Mouse (Mus musculus): Measurements from ENCODE around the gene Gm12789. TPM values are rescaled to one million over a fixed set of nuclear protein-coding genes. Genes with fewer than 3 reads are reported as not detected.
A peak's percentile ranks its signal among the peaks of the same experiment; 100 is the strongest.
"Not testable (repeated sequence)": the region's sequence is repeated elsewhere in the genome, so short reads cannot be mapped to it uniquely, and the experiment has no call there.

Gene Gm12789
- not detected in 2 replicates for polyA plus RNA-seq (2015; fragmentation: Nextera tagmentation; extraction: Ambion mirVana)

DNA sequence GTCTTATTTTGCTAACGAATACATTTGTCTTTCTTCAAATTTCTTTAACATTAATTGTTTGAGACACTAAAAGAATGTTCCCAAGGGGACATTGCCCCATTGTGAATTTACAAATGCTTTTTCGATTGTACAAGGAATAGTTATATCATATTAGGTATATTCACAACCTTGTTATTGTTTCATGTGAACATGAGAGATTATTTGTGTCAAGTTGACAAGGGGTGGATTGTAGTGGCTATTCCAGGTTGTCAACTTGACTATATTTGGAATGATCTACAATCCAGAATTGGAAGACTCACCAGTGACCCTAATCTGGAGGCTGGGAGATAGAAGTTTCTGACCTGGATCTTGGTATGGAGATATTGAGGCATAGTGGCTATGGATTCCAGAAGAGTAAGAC, at the start of gene Gm12789:
Gene Gm12789 (plus strand): TSS at position 301 of the 400 bp plus-strand sequence.
- not testable (repeated sequence) for H3K4me2 ChIP-seq (replicated peaks); H3K4me3 ChIP-seq; H3K9me3 ChIP-seq; H3K36me3 ChIP-seq; H3K9ac ChIP-seq (replicated peaks); H3K27ac ChIP-seq (replicated peaks); H3K4me1 ChIP-seq; H3K27me3 ChIP-seq; ATAC-seq (replicated peaks)
- WGBS = 85% methylated on average over 2 of the region's 2 CpGs

DNA sequence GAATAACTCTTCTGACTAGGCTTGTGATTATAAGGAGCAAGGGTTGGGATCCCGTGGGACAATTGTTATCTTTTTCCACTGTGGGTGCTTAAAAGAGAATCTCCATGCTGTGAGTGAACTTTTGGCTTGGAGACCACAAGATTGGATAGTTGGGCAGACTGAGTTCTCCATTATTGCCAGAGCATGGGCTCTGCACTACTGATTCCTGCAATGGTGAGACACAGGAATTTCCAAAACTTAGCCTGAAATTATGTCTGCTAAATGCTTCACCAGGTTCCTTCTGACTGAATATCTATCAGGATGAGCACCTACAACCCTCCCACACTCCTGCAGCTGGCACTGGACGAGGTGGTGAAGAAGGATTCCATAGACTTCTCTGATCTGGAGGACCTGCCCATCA, 46.3 kb upstream of the Gm12789 start, which contains the start of gene Gm12794:
Gene Gm12794 (plus strand): TSS at position 301 of the 400 bp plus-strand sequence.
- WGBS = 81% methylated on average over 2 of the region's 2 CpGs
- not testable (repeated sequence) for H3K36me3 ChIP-seq; ATAC-seq (replicated peaks)

DNA sequence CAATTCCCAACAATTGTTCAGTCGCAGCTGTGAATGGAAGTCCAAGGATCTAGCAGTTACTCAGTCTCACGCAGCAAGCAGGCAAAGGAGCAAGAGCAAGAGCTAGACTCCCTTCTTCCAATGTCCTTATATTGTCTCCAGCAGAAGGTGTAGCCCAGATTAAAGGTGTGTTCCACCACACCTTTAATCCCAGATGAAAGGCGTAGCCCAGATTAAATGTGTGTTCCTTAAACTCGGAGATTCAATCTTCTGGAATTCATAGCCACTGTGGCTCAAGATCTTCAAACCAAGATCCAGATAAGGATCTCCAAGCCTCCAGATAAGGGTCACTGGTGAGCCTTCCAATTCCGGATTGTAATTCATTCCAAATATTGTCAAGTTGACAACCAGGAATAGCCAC, 5.5 kb upstream of the Gm12789 start, which contains the start of gene Gm12790:
Gene Gm12790 (minus strand): TSS at position 101 of the 400 bp plus-strand sequence.
- H3K9me3 ChIP-seq; H3K27ac ChIP-seq (replicated peaks); H3K4me3 ChIP-seq; H3K4me1 ChIP-seq; H3K36me3 ChIP-seq; H3K4me2 ChIP-seq (replicated peaks); ATAC-seq (replicated peaks); H3K9ac ChIP-seq (replicated peaks); H3K27me3 ChIP-seq: not testable (repeated sequence)
- whole genome bisulfite sequencing = 75% methylated on average over 1 of the region's 5 CpGs

More for the DNA sequence above, 46.3 kb upstream of the Gm12789 start, which contains the start of gene Gm12794:
- not testable (repeated sequence) for H3K9me3 ChIP-seq; H3K4me3 ChIP-seq; H3K9ac ChIP-seq (replicated peaks); H3K27ac ChIP-seq (replicated peaks); H3K27me3 ChIP-seq; H3K4me1 ChIP-seq; H3K4me2 ChIP-seq (replicated peaks)

DNA sequence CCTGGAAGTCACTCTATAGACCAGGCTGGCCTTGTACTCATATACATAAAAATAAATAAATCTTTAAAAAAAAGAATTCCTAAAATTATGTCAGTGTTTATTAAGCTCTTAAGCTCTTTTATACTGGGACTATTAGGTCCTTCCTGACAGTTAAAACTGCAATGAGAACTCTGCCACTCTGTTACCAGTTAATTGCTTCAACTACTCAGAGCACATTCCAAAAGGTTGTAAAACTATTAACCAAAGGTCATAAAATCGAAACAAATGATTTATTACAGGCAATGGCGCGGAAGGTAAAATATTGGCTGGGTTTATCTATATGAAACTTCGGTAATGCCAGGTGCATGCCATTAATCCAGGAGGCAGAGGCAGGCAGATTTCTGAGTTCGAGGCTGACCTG, 748 bp upstream of the Gm12789 start:
- no peak for ATAC-seq (replicated peaks)
- Histone ChIP-seq H3K27me3 (no peaks in the 10 kb centered on the region), H3K4me2 (replicated peaks) (no peak overlapping the region), H3K9me3 (no peaks in the 10 kb centered on the region), H3K4me3 (no peak overlapping the region), H3K36me3 (no peaks in the 10 kb centered on the region), H3K27ac (replicated peaks) (no peak overlapping the region), H3K4me1 (no peaks in the 10 kb centered on the region), H3K9ac (replicated peaks) (no peak overlapping the region)
- WGBS = 92% methylated on average over 5 of the region's 5 CpGs

DNA sequence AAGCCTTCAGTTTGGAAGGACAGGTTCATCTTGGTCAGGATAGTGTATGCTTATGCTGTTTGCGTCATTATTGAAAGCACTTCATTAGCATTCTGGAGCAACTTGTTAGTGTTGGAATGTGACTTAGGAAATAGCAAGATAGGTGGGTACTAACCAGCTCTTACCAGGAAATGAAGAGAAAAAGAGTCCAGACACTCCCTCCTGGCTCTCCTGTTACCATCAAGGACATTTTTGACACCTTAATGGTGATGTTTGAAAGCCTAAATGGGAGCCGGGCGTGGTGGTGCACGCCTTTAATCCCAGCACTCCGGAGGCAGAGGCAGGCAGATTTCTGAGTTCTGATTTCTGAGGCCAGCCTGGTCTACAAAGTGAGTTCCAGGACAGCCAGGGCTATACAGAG, 11.0 kb downstream of the Gm12789 start:
- no peak for ATAC-seq (replicated peaks)

DNA sequence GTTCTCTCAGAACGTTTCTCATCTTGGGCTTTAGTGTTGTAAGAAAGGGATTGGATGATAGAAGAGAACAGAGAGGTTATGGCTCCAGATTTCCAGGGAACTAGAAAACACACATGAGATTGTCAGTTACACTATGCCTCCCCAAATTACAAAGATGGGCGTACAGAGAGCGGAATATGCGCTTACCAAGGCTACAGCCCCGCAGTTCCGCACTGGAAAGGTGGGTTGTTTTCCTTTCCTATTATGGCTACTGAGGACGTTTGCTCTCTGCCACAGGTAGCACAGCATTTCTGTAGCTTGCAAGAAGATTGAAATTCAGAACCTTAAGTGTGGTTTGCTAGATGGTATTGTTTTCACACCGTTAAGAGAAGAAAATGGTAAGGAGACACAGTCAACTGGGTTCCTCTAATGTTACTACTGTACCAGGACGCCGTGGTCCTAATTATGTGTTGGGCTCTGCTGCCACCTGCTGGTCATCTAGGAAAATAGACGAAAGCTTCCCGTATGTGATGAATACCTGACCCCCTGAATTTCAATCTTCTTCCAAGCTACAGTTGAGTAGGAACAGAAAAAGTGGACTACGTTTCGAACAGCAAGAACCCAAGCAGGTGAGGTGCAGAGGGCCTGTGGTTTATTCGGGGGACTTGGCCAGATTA, 12.0 kb downstream of the Gm12789 start:
- Histone ChIP-seq H3K9ac (replicated peaks) (no peak overlapping the region), H3K4me1 (no peaks in the 10 kb centered on the region), H3K36me3 (no peaks in the 10 kb centered on the region), H3K4me2 (replicated peaks) (no peak overlapping the region), H3K4me3 (no peak overlapping the region), H3K9me3 (no peaks in the 10 kb centered on the region), H3K27ac (replicated peaks) (no peak overlapping the region), H3K27me3 (no peaks in the 10 kb centered on the region)
- WGBS = 40% methylated on average over 15 of the region's 15 CpGs
- ATAC-seq (replicated peaks) = peak; percentile 85

More for the DNA sequence above, 11.0 kb downstream of the Gm12789 start:
- Histone ChIP-seq H3K4me2 (replicated peaks) (no peak overlapping the region), H3K4me3 (no peak overlapping the region), H3K9me3 (no peaks in the 10 kb centered on the region), H3K9ac (replicated peaks) (no peak overlapping the region), H3K27ac (replicated peaks) (no peak overlapping the region), H3K36me3 (no peaks in the 10 kb centered on the region), H3K27me3 (no peaks in the 10 kb centered on the region), H3K4me1 (no peaks in the 10 kb centered on the region)
- WGBS = 92% methylated on average over 5 of the region's 5 CpGs

DNA sequence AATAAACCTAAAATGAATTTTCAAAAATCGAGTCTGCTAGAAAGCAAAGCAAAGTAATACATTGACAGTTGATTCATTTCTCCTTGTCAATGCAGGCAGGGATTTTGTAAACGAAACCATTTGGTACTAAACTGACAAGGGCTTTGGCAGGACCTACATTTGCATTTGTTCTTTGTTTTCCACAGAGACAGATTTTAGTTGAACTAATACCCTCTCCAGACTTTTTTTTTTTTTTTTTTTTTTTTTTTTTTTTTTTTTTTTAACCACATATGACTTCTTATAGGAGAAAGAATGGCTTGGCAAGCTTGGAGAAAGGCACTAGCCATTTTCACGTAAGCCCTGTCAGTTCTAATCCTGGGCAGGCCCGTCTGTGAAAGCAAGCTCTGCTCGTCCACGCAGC, 40.2 kb downstream of the Gm12789 start:
- no peak for ATAC-seq (replicated peaks)
- H3K9ac ChIP-seq (replicated peaks) = no peak overlapping the region
- no peak overlapping the region for H3K4me3 ChIP-seq
- 82% methylated on average over 6 of the region's 6 CpGs for WGBS
- H3K36me3 ChIP-seq = no peaks in the 10 kb centered on the region
- no peak overlapping the region for H3K27ac ChIP-seq (replicated peaks)
- H3K4me1 ChIP-seq = no peaks in the 10 kb centered on the region
- no peak overlapping the region for H3K4me2 ChIP-seq (replicated peaks)
- H3K27me3 ChIP-seq = no peaks in the 10 kb centered on the region
- H3K9me3 ChIP-seq = no peaks in the 10 kb centered on the region

Other genes starting within 250 kb of the Gm12789 start
- gene B020004J07Rik, start 142.6 kb upstream of the Gm12789 start, polyA plus RNA-seq (2015; fragmentation: Nextera tagmentation; extraction: Ambion mirVana) = not detected in 2 replicates
- not detected in 2 replicates for gene C130073F10Rik, start 92.8 kb upstream of the Gm12789 start, polyA plus RNA-seq (2015; fragmentation: Nextera tagmentation; extraction: Ambion mirVana)
- not detected in 2 replicates for gene Gm12800, start 77.5 kb upstream of the Gm12789 start, polyA plus RNA-seq (2015; fragmentation: Nextera tagmentation; extraction: Ambion mirVana)
- gene Gm12794, start 46.2 kb upstream of the Gm12789 start, polyA plus RNA-seq (2015; fragmentation: Nextera tagmentation; extraction: Ambion mirVana) = not detected in 2 replicates
- not detected in 2 replicates for gene Gm12790, start 5.6 kb upstream of the Gm12789 start, polyA plus RNA-seq (2015; fragmentation: Nextera tagmentation; extraction: Ambion mirVana)
- gene Pde4b, start 100.9 kb downstream of the Gm12789 start, polyA plus RNA-seq (2015; fragmentation: Nextera tagmentation; extraction: Ambion mirVana) = 24.7 and 28.0 TPM in 2 replicates

Measured in forebrain, embryonic 15.5 days (tissue).